Mouse (Mus musculus) forebrain, embryonic 10.5 days (tissue): ENCODE data around the gene Lsmem1. TPM values are rescaled to one million over a fixed set of nuclear protein-coding genes. Genes with fewer than 3 reads are reported as not detected.

Experiments used
- DNase-seq: peaks from one replicate; pipeline ENCODE4 v3.0.0-alpha.2; 2017; ENCODE audit warnings: low spot score; ENCODE audit errors: extremely low spot score
- H3K27ac ChIP-seq: fragments of 300-500 bp; sonication (generic); 2 replicates; pipeline ENCODE4 v1.5.1; 2016; ENCODE audit warnings: mild to moderate bottlenecking
- H3K27me3 ChIP-seq: fragments of 300-500 bp; sonication (generic); 2 replicates; pipeline ENCODE4 v1.6.1; 2016; ENCODE audit warnings: mild to moderate bottlenecking; ENCODE audit not compliant: poor library complexity, severe bottlenecking
- H3K36me3 ChIP-seq: fragments of 300-500 bp; sonication (generic); replicated peaks from 2 replicates; pipeline ENCODE4 v1.6.1; 2016; ENCODE audit warnings: mild to moderate bottlenecking, moderate library complexity
- H3K4me1 ChIP-seq: fragments of 300-500 bp; sonication (generic); 2 replicates; pipeline ENCODE4 v1.6.1; 2016
- H3K4me3 ChIP-seq: fragments of 300-500 bp; sonication (generic); 2 replicates; pipeline ENCODE4 v1.5.1; 2016; ENCODE audit warnings: mild to moderate bottlenecking, moderate library complexity
- H3K9me3 ChIP-seq: fragments of 300-500 bp; sonication (generic); 2 replicates; pipeline ENCODE4 v1.6.1; 2016; ENCODE audit warnings: mild to moderate bottlenecking, moderate library complexity
- WGBS: fragments of 180-500 bp; shearing (Covaris S2); methylation state at CpG from one replicate; pipeline ENCODE4 v1.1.7; 2016; 5-methylcytosine and 5-hydroxymethylcytosine counted together
- microRNA counts: library from miRNA; unstranded; fragments of <30 nt; microRNA quantifications from one replicate; lab custom pipeline; 2017
- microRNA-seq: library from miRNA; unstranded; fragments of <30 nt; microRNA quantifications from one replicate; pipeline ENCODE4, GENCODE M21; 2017
- polyA plus RNA-seq: library from polyadenylated mRNA; unstranded; fragments of >200 nt; fragmentation: Nextera tagmentation; extraction: Ambion mirVana; gene quantifications from 2 replicates; pipeline ENCODE4 v1.2.1, GENCODE M21; 2016

Lsmem1 gene
- polyA plus RNA-seq, 1 experiment from 2014 or later, result not detected

DNA sequence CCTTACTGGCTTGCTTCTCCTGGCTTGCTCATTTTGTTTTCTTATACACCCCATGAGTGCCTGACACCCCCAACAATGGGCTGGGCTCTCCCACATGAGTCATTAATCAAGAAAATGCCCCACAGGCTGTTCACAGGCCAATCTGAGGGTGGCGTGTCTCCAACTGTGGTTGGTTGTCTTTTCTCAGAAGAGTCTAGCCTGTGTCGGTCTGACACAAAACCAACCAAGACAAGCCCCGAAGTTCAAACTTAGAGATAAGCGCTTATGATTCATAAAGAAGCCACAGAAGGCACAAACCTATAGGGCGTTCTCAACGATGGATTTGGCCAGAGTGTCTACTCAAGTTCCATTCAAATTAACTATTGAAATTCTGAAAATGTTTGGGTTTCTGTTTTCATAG, 45.1 kb downstream of the Lsmem1 start:
- no peaks in the 10 kb centered on the region for H3K4me1 ChIP-seq
- H3K9me3 ChIP-seq, result no peaks in the 10 kb centered on the region
- no peaks in the 10 kb centered on the region for H3K36me3 ChIP-seq
- no peak overlapping the region for H3K27ac ChIP-seq
- WGBS, result 92% methylated on average over 6 of the region's 6 CpGs
- DNase-seq, result no peak
- no peak overlapping the region for H3K4me3 ChIP-seq
- H3K27me3 ChIP-seq, result no peaks in the 10 kb centered on the region

DNA sequence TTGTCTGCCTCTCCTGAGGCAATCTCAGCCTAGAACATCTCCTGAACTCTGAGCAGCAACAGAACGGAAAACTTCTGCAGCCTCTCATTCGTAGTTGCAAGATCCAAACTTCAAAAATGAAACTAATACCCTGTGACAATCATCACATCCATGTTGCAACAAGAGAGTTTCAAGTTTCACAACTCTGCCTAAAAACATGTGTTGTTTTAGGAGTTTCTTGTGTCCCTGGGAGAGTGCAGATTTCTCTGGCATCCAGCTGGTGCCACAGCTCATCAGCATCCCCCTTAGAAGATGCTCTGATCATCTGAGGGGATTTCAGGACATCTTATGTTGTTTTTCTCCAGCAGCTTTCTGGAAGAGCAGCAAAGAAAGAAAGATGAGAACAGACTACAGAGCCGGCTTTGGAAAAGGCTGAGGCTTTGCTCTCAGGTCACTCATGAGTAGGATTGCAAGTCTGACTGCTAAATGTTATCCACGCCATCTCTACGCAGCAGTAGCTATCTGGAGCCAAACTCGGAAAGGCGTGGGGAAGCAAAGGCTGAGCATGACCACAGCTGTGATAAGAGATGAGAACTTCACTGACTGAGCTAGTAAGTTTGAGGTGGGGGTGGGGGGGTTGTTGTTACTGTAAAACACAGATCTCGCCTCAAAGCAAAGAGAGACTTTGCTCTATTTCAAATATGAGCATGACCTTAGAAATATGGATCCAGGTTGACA, 46.8 kb downstream of the Lsmem1 start:
- H3K27me3 ChIP-seq, result no peaks in the 10 kb centered on the region
- no peaks in the 10 kb centered on the region for H3K9me3 ChIP-seq
- H3K4me1 ChIP-seq, result no peaks in the 10 kb centered on the region
- H3K36me3 ChIP-seq, result no peaks in the 10 kb centered on the region
- WGBS, result 89% methylated on average over 8 of the region's 8 CpGs
- H3K27ac ChIP-seq, result no peak overlapping the region
- H3K4me3 ChIP-seq, result no peak overlapping the region
- DNase-seq, result no peak

GRCm38 (mm10) chr12:40147319-40147718, 52.0 kb downstream of the Lsmem1 start:
- WGBS, result 93% methylated on average over 4 of the region's 4 CpGs
- H3K36me3 ChIP-seq, result no peaks in the 10 kb centered on the region

DNA sequence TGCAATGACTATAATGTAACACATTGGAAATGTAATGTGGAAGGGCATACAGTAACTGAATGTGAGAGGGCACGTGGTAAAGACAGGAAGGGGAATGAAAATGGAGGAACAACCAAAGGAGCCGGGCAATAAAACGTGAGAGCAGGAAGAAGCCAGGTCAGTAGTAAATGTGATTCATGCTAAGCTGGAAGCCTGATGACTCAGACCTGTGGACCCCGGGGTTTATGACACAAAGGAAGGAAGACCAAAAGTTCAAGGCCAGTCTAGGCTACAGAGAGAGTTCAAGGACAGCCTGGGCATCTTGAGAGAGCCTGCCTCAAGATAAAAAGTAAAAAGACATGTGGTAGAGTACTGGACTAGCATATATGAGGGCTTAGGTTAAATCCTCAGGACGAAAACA, 52.8 kb downstream of the Lsmem1 start:
- 81% methylated on average over 5 of the region's 5 CpGs for WGBS
- no peak overlapping the region for H3K4me3 ChIP-seq

More at GRCm38 (mm10) chr12:40147319-40147718, 52.0 kb downstream of the Lsmem1 start:
- H3K4me1 ChIP-seq, result no peaks in the 10 kb centered on the region
- DNase-seq, result no peak
- H3K9me3 ChIP-seq, result no peaks in the 10 kb centered on the region
- H3K27me3 ChIP-seq, result no peaks in the 10 kb centered on the region
- no peak overlapping the region for H3K27ac ChIP-seq
- H3K4me3 ChIP-seq, result no peak overlapping the region

GRCm38 (mm10) chr12:40140706-40141105, 58.6 kb downstream of the Lsmem1 start:
- H3K4me3 ChIP-seq, result no peak overlapping the region
- no peaks in the 10 kb centered on the region for H3K27me3 ChIP-seq
- no peaks in the 10 kb centered on the region for H3K36me3 ChIP-seq
- H3K4me1 ChIP-seq, result no peaks in the 10 kb centered on the region
- DNase-seq, result no peak
- H3K27ac ChIP-seq, result no peak overlapping the region
- 84% methylated on average over 5 of the region's 5 CpGs for WGBS
- H3K9me3 ChIP-seq, result no peaks in the 10 kb centered on the region

More for the DNA sequence above, 52.8 kb downstream of the Lsmem1 start:
- no peak for DNase-seq
- H3K4me1 ChIP-seq, result no peaks in the 10 kb centered on the region
- no peaks in the 10 kb centered on the region for H3K9me3 ChIP-seq
- H3K27me3 ChIP-seq, result no peaks in the 10 kb centered on the region
- H3K27ac ChIP-seq, result no peak overlapping the region
- H3K36me3 ChIP-seq, result no peaks in the 10 kb centered on the region

DNA sequence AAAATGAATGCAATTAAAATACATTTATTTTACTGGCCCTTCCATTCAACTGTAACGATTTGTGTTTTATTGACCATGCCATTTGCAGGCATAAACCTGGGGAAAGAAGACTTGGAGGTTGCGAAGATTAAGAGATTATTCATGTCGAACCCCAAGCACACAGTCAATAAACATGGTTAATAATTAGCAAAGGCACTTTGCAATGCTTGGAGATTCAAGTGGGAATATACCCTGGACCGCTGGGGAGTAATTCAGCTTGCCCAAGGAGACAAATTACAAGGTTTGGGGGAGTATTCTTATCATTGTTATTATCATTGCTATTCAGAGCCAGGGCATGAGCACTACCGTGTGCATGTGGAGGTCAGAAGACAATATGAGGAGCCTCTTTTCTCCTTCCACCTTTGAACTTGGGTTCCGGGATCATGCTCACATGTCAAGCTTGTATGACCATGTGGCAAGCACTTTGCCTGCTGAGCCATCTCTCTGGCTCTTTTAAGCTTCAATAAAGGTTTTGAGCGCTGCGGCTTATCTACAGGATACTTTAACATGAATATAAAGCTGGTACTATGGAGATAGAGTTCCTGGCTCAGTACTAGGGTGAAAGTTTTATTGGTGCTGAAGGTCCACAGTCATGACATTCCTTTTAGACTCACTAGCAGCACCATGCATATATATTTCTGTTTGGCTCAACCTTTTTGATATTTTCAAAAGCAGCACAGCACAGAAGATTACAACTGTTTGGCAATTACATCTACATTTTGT, 59.6 kb downstream of the Lsmem1 start:
- Histone ChIP-seq H3K4me3 (no peak overlapping the region), H3K36me3 (no peaks in the 10 kb centered on the region), H3K27me3 (peaks cover 6% of the 10 kb centered on the region), H3K4me1 (no peaks in the 10 kb centered on the region), H3K9me3 (no peaks in the 10 kb centered on the region), H3K27ac (no peak overlapping the region)
- DNase-seq, result no peak
- 92% methylated on average over 8 of the region's 8 CpGs for WGBS

GRCm38 (mm10) chr12:40134529-40134928, 64.8 kb downstream of the Lsmem1 start:
- peak overlapping the region; percentile 55 for H3K4me3 ChIP-seq
- 47% methylated on average over 11 of the region's 11 CpGs for WGBS

DNA sequence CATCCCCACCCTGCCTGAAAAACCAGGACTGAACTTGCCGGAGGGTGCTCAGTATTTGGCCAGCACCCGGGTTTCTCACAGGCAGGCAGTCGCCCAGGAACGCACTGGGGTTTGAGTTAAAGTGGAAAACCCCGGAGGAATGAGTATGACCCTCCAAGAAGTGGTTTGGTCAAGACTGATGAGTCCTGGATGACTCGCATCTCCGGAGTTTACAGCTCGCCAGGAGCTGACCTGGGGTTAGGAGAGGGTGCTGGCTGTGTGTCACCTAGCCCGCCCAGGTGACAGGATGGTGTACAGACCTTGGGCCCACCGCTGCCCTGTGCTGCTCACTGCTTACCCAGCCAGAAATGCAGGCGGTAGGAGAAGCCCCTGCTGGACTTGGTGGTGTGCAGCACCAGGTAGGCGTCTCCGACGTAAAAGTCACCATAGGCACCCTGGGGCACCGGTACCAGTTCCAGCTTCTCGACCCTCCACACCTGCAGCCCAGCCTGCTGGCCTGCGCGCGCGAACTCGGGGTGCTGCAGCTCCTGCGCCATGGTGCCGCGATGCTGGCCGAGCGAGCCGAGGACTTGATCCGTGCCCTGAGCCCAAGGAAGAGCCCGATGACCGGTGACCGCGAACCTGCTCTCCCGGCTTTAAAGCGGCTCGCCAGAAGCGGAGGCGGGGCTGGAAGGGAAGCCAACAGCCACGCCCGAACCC, 65.6 kb downstream of the Lsmem1 start, which contains the start of gene Scin:
Scin (minus strand) TSS at position 656 of the 699 bp plus-strand sequence.
- 1% methylated on average over 39 of the region's 39 CpGs for WGBS
- H3K4me1 ChIP-seq, result peaks cover 15% of the 10 kb centered on the region
- peak; percentile 30 for DNase-seq
- H3K9me3 ChIP-seq, result no peaks in the 10 kb centered on the region
- H3K4me3 ChIP-seq, result peak within 1 kb of the TSS; percentile 55
- H3K36me3 ChIP-seq, result no peaks in the 10 kb centered on the region
- H3K27ac ChIP-seq, result no peak within 1 kb of the TSS
- peaks cover 44% of the 10 kb centered on the region for H3K27me3 ChIP-seq

More at GRCm38 (mm10) chr12:40134529-40134928, 64.8 kb downstream of the Lsmem1 start:
- DNase-seq, result peak; percentile 16
- no peaks in the 10 kb centered on the region for H3K36me3 ChIP-seq
- H3K9me3 ChIP-seq, result no peaks in the 10 kb centered on the region
- peaks cover 44% of the 10 kb centered on the region for H3K27me3 ChIP-seq
- no peak overlapping the region for H3K27ac ChIP-seq
- H3K4me1 ChIP-seq, result peaks cover 15% of the 10 kb centered on the region

- no peak for DNase-seq
- Histone ChIP-seq H3K4me1 (peaks cover 15% of the 10 kb centered on the region), H3K4me3 (peak overlapping the region; percentile 55), H3K9me3 (no peaks in the 10 kb centered on the region), H3K27me3 (peaks cover 44% of the 10 kb centered on the region), H3K36me3 (no peaks in the 10 kb centered on the region), H3K27ac (no peak overlapping the region)
- 15% methylated on average over 10 of the region's 10 CpGs for WGBS
Measured at GRCm38 (mm10) chr12:40133194-40133572, 66.1 kb downstream of the Lsmem1 start.

MicroRNAs within 50 kb of the gene (microRNA counts, 519-probe panel; counts per million panel counts)
- 341 counts per million, percentile 65 among the panel's probes with 10 or more counts for microRNA mmu-miR-1938 (lab: Ali Mortazavi, UCI)

Small RNA genes within 50 kb of the gene (microRNA-seq; reads per million reads assigned to microRNA genes)
- gene Mir1938, result 1.8 reads per million

Other genes starting within 250 kb of the Lsmem1 start
- 35.0 and 36.1 TPM in 2 replicates for gene Arl4a, start 161.5 kb downstream of the Lsmem1 start, polyA plus RNA-seq
- not detected in 2 replicates for gene Scin, start 65.3 kb downstream of the Lsmem1 start, polyA plus RNA-seq
- 124 and 138 TPM in 2 replicates for gene Ifrd1, start 49.0 kb upstream of the Lsmem1 start, polyA plus RNA-seq
- gene Zfp277, start 246.4 kb upstream of the Lsmem1 start, polyA plus RNA-seq, result 36.6 and 37.3 TPM in 2 replicates
- 12.9 and 16.2 TPM in 2 replicates for gene Dock4, start 246.5 kb upstream of the Lsmem1 start, polyA plus RNA-seq